Mouse (Mus musculus) megakaryocyte, embryonic 14.5 days (primary cell): ENCODE results near the gene Impg1. TPM values are rescaled to one million over a fixed set of nuclear protein-coding genes. Genes with fewer than 3 reads are reported as not detected.

Source experiments
- H3K27me3 ChIP-seq: replicated peaks from 2 replicates; pipeline ENCODE3; 2012; ENCODE audit warnings: inconsistent platforms
- H3K36me3 ChIP-seq: replicated peaks from 2 replicates; pipeline ENCODE3; 2012; ENCODE audit warnings: low read length, inconsistent platforms, mixed read lengths
- H3K4me1 ChIP-seq: 2 replicates; pipeline ENCODE4 v1.6.1; 2012; ENCODE audit warnings: inconsistent platforms
- H3K4me3 ChIP-seq: replicated peaks from 2 replicates; pipeline ENCODE3; 2012; ENCODE audit warnings: moderate library complexity, mild to moderate bottlenecking, inconsistent platforms
- H3K9me3 ChIP-seq: 2 replicates; pipeline ENCODE4 v1.6.1; 2012; ENCODE audit warnings: inconsistent platforms
- FLI1 ChIP-seq: IDR thresholded peaks from 2 replicates; pipeline ENCODE4 v1.6.1; 2012; ENCODE audit warnings: low read length, inconsistent platforms, mixed read lengths
- GATA1 ChIP-seq: IDR thresholded peaks from 3 replicates; pipeline ENCODE4 v1.6.1; 2012; ENCODE audit warnings: mixed read lengths, low read length, inconsistent platforms, borderline replicate concordance
- polyA plus RNA-seq: library from polyadenylated mRNA; stranded (reverse); fragments of >175 nt; gene quantifications from 2 replicates; pipeline ENCODE4 v1.2.3, GENCODE M21; 2012; ENCODE audit warnings: low replicate concordance; ENCODE audit not compliant: insufficient read depth

Impg1 gene
- polyA plus RNA-seq, 1 experiment = not detected

- H3K4me3 ChIP-seq = no peak overlapping the region
- peaks cover 65% of the 10 kb centered on the region for H3K36me3 ChIP-seq
- H3K27me3 ChIP-seq = no peaks in the 10 kb centered on the region
- TF ChIP-seq FLI1 (no peak), GATA1 (no peak)
- peaks cover 3% of the 10 kb centered on the region; the same call in 1 of the 2 replicates for H3K9me3 ChIP-seq
- H3K4me1 ChIP-seq = peaks cover 10% of the 10 kb centered on the region
Observed at GRCm38 (mm10) chr9:80284539-80285174, 180.6 kb downstream of the Impg1 start.

GRCm38 (mm10) chr9:80282426-80282825, 182.9 kb downstream of the Impg1 start:
- Histone ChIP-seq H3K4me3 (no peak overlapping the region), H3K27me3 (no peaks in the 10 kb centered on the region), H3K4me1 (peaks cover 8% of the 10 kb centered on the region), H3K36me3 (peaks cover 61% of the 10 kb centered on the region), H3K9me3 (peaks cover 3% of the 10 kb centered on the region; the same call in 1 of the 2 replicates)
- TF ChIP-seq FLI1 = no peak
- no peak for TF ChIP-seq GATA1

- H3K27me3 ChIP-seq = no peaks in the 10 kb centered on the region
- H3K36me3 ChIP-seq = peaks cover 70% of the 10 kb centered on the region
- peaks cover 8% of the 10 kb centered on the region for H3K4me1 ChIP-seq
- TF ChIP-seq GATA1 (no peak), FLI1 (no peak)
- peaks cover 3% of the 10 kb centered on the region; the same call in 1 of the 2 replicates for H3K9me3 ChIP-seq
- H3K4me3 ChIP-seq = no peak overlapping the region
Observed at GRCm38 (mm10) chr9:80280724-80281123, 184.6 kb downstream of the Impg1 start.

- Histone ChIP-seq H3K27me3 (no peaks in the 10 kb centered on the region), H3K4me1 (peaks cover 8% of the 10 kb centered on the region), H3K4me3 (no peak overlapping the region), H3K9me3 (no peaks in the 10 kb centered on the region), H3K36me3 (peaks cover 70% of the 10 kb centered on the region)
- TF ChIP-seq GATA1 = no peak
- no peak for TF ChIP-seq FLI1
Observed at GRCm38 (mm10) chr9:80277770-80278169, 187.5 kb downstream of the Impg1 start.

GRCm38 (mm10) chr9:80277157-80277556, 188.1 kb downstream of the Impg1 start:
- TF ChIP-seq FLI1 (no peak), GATA1 (no peak)
- Histone ChIP-seq H3K4me1 (peaks cover 8% of the 10 kb centered on the region), H3K27me3 (no peaks in the 10 kb centered on the region), H3K36me3 (peaks cover 69% of the 10 kb centered on the region), H3K4me3 (no peak overlapping the region), H3K9me3 (no peaks in the 10 kb centered on the region)

GRCm38 (mm10) chr9:80275772-80276134, 189.5 kb downstream of the Impg1 start:
- Histone ChIP-seq H3K36me3 (peaks cover 69% of the 10 kb centered on the region), H3K27me3 (no peaks in the 10 kb centered on the region), H3K9me3 (no peaks in the 10 kb centered on the region), H3K4me3 (no peak overlapping the region), H3K4me1 (peaks cover 8% of the 10 kb centered on the region)
- TF ChIP-seq FLI1 (no peak), GATA1 (no peak)

GRCm38 (mm10) chr9:80275053-80275771, 190.1 kb downstream of the Impg1 start:
- Histone ChIP-seq H3K9me3 (no peaks in the 10 kb centered on the region), H3K4me1 (peaks cover 8% of the 10 kb centered on the region), H3K27me3 (no peaks in the 10 kb centered on the region), H3K4me3 (no peak overlapping the region), H3K36me3 (peaks cover 69% of the 10 kb centered on the region)
- TF ChIP-seq FLI1 = no peak
- TF ChIP-seq GATA1 = no peak

GRCm38 (mm10) chr9:80272951-80273350, 192.3 kb downstream of the Impg1 start:
- H3K36me3 ChIP-seq = peaks cover 71% of the 10 kb centered on the region
- no peaks in the 10 kb centered on the region for H3K9me3 ChIP-seq
- no peak overlapping the region for H3K4me3 ChIP-seq
- TF ChIP-seq GATA1 = no peak
- TF ChIP-seq FLI1 = no peak
- no peaks in the 10 kb centered on the region for H3K27me3 ChIP-seq
- peaks cover 8% of the 10 kb centered on the region for H3K4me1 ChIP-seq

- Histone ChIP-seq H3K4me1 (peaks cover 33% of the 10 kb centered on the region), H3K9me3 (no peaks in the 10 kb centered on the region), H3K4me3 (no peak overlapping the region), H3K27me3 (no peaks in the 10 kb centered on the region), H3K36me3 (peaks cover 64% of the 10 kb centered on the region)
- TF ChIP-seq GATA1 (no peak), FLI1 (no peak)
Observed at GRCm38 (mm10) chr9:80269596-80269995, 195.7 kb downstream of the Impg1 start.

- peaks cover 59% of the 10 kb centered on the region for H3K4me1 ChIP-seq
- H3K9me3 ChIP-seq = no peaks in the 10 kb centered on the region
- peak overlapping the region; percentile 82 for H3K4me3 ChIP-seq
- TF ChIP-seq FLI1 (no peak), GATA1 (no peak)
- H3K36me3 ChIP-seq = peaks cover 54% of the 10 kb centered on the region
- no peaks in the 10 kb centered on the region for H3K27me3 ChIP-seq
Observed at GRCm38 (mm10) chr9:80266507-80266906, 198.8 kb downstream of the Impg1 start.
